Mouse (Mus musculus): ENCODE data around the gene Galnt7.

DNA sequence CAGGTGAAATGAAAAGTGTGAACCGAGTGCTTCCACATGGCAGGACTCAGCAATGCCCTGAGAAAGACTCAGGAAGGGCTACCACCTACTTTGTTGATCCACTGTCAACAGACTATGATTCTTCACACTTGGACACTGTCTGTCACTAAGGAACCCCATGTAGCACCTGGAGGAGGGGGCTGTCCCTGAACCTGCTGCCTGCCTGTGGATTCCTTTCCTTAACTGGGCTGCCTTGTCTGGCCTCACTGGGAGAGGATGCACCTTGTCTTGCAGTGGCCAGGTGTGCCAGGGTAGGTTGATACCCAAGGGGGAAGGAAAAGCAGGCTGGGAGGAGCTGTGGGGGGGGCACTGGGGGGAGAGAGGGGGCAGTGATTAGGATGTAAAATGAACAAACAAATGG is 124.8 kb downstream of the Galnt7 start:
- no peak for TF ChIP-seq UBTF (IDR thresholded peaks at IDR 0.05; ENCODE audit: low read depth, low read length)
- TF ChIP-seq CTCF (conservative IDR thresholded peaks at IDR 0.05 in 1 of 2, IDR thresholded peaks at IDR 0.05 in 1 of 2; ENCODE audit: low read depth in 2 of 2, low read length in 2 of 2) = no peak
- TF ChIP-seq SMC3 (IDR thresholded peaks at IDR 0.05; ENCODE audit: low read depth, low read length) = no peak
- TF ChIP-seq NELFE (IDR thresholded peaks at IDR 0.05; ENCODE audit: low read depth, low read length) = no peak
- no peak for TF ChIP-seq BHLHE40 (IDR thresholded peaks at IDR 0.05; ENCODE audit: low read depth, low read length)
- no peak for TF ChIP-seq ZNF384 (IDR thresholded peaks at IDR 0.05; ENCODE audit: low read depth, low read length)
- TF ChIP-seq POLR2A (IDR thresholded peaks at IDR 0.05; ENCODE audit: low read depth, low read length) = no peak
- no peak for TF ChIP-seq ELF1 (IDR thresholded peaks at IDR 0.05; ENCODE audit: low read depth, low read length)
- no peak for TF ChIP-seq CHD1 (IDR thresholded peaks at IDR 0.05; ENCODE audit: low read depth, low read length)
- TF ChIP-seq NRF1 (IDR thresholded peaks at IDR 0.05; ENCODE audit: low read depth, low read length) = no peak
- TF ChIP-seq CHD2 (IDR thresholded peaks at IDR 0.05; ENCODE audit: low read length) = no peak
- no peak for TF ChIP-seq ZKSCAN1 (IDR thresholded peaks at IDR 0.05; ENCODE audit: borderline replicate concordance, low read depth, low read length)

Measured in CH12.LX (cell line).